Mouse (Mus musculus) left cerebral cortex, adult 18-20 months (tissue): ENCODE results near the gene Pdik1l. TPM values are rescaled to one million over a fixed set of nuclear protein-coding genes. Genes with fewer than 3 reads are reported as not detected.
"Not testable (repeated sequence)": the region's sequence is repeated elsewhere in the genome, so short reads cannot be mapped to it uniquely, and the experiment has no call there.

Experiments
- DNase-seq, 2 experiments: peaks; one replicate each; pipeline ENCODE4 v3.0.0; 2021 to 2022; ENCODE audit warnings: low spot score in 2 of 2, mixed read lengths in 1 of 2
- total RNA-seq, 2 experiments: library from RNA; stranded (reverse); gene quantifications; 2 replicates each; pipeline ENCODE4 v1.2.3; 2021

Gene Pdik1l
- total RNA-seq, 2 experiments from 2014 or later = 18.7 to 24.4 TPM

DNA sequence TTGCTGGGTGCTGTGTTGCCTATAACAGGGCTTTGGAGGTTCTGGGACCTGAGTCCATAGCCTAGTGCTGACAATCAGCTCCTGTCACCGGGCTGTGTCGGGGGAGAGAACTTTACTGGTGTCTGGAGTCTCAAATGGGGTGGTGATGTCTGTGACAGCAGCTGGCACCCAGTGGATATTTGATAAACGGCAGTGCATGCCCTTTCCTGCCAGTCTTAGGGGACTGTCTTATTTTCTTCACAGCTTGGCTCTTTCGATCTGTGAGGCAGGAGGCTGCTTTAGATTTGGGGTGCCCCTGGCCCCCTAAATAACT, 11.8 kb upstream of the Pdik1l start:
- no peak for DNase-seq

DNA sequence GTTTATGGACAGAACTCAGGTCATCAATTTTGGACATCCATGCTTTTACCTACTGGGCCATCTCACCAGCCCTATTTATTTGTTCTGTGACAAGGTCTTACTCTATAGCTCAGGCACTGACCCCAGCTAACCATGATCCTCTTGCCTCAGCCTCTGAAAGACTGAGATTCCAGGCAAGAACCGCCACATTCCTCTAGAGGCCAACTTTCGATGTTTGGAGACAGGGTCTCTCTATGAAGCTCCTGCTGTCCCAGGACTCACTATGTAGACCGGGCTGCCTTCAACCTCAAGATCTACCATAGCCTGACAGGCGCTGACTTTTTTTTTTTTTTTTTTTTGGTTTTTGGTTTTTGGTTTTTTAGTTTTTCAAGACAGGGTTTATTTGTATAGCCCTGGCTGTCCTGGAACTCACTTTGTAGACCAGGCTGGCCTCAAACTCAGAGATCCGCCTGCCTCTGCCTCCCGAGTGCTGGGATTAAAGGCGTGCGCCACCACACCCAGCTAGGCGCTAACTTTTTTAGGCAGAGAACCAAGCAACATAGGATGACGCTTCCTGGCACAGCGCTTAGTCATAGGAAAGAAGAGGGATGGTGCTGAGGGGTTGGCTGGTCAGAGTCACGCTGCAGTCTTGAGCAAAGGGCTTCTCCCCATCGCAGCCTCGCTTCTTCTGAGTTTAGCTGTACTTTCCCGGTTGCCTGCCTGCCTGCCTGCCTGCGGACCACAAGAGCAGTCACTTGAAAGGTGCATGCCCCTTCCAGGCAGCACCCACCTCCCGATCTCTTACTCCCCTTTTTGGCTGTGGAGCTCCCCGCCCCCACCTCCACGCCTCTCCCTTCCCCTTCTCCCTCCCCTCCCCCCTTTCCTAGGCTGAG, 11.2 kb upstream of the Pdik1l start:
- DNase-seq = peak; percentile 10 to 11

DNA sequence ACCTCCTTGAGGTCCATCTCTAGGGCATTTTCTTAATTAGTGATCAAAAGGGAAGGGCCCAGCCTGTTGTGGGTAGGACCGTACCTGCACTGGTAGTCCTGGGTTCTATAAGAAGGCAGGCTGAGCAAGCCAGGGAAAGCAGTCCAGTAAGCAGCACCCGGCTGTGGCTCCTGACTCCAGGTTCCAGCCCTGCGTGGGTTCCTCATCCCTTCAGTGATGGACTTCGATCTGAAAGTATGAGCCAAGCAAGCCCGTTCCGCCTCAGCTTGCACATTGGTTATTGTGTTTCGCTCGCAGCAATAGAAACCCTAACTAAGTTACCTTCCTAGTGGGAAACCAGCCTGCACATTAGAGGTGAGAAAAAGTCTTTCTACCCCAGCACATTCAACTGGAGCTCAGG, 9.7 kb upstream of the Pdik1l start:
- DNase-seq = no peak

GRCm38 (mm10) chr4:134296523-134296922, 8.8 kb upstream of the Pdik1l start:
- DNase-seq = no peak

DNA sequence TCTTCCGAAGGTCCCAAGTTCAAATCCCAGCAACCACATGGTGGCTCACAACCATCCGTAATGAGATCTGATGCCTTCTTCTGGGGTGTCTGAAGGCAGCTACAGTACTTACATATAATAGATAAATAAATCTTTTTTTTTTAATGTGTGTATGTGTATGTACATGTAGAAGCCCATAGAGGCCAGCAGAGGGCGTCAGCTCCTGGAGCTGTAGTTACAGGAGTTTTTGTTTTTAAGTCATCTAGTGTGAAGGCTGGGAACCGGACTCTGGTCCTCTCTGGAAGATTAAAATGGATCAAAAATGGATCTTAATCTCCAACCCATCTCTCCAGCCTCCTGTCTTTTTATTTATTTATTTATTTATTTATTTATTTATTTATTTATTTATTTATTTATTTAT, 8.4 kb upstream of the Pdik1l start:
- not testable (repeated sequence) for DNase-seq

GRCm38 (mm10) chr4:134293692-134294163, 6.0 kb upstream of the Pdik1l start:
- no peak for DNase-seq

GRCm38 (mm10) chr4:134293061-134293691, 5.5 kb upstream of the Pdik1l start:
- DNase-seq = no peak

DNA sequence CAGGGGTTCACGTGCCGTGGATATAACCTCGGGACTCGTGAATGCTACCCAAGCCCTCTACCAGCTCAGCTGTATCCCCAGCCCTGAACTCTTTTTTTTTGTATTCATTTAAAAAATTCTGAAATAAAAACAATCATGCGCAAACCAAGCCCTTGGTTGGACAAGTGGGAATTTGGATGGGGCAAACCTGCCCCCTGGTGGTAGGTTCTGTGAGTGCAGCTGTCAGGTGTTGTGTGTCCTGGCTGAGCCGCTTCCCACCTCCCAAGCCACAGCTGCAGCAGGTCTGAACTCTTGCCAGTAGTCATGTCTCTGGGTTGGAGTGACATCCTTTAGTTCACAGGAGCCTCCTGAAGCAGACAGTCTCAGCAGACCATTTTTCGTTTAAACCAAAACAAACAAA, 4.4 kb upstream of the Pdik1l start:
- peak; percentile 67 to 73 for DNase-seq

- no peak for DNase-seq
Measured at GRCm38 (mm10) chr4:134288397-134289256, 932 bp upstream of the Pdik1l start.

DNA sequence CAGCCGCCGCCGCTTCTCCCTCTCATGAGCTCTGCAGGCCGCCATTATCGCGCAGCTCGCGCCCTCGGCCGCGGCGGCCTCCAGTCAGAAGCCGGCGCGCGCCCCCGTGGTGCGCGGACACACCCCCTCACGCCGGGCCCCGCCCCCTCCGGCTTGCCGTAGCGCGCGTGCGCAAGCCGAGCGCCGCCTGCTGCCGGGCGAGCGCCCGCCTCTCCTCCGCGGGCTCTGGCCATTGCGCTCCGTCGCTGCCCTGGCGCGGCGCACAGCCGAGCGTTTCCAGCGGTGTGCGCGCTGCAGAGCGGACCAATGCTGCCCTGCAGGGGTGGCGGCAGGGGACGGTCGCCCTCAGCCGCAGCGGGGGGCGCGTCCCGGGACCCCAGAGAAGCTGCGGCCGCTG, 529 bp downstream of the Pdik1l start:
- peak; percentile 97 to 98 for DNase-seq

GRCm38 (mm10) chr4:134286226-134287167, 1.2 kb downstream of the Pdik1l start:
- no peak for DNase-seq

GRCm38 (mm10) chr4:134284942-134285341, 2.8 kb downstream of the Pdik1l start:
- no peak for DNase-seq

DNA sequence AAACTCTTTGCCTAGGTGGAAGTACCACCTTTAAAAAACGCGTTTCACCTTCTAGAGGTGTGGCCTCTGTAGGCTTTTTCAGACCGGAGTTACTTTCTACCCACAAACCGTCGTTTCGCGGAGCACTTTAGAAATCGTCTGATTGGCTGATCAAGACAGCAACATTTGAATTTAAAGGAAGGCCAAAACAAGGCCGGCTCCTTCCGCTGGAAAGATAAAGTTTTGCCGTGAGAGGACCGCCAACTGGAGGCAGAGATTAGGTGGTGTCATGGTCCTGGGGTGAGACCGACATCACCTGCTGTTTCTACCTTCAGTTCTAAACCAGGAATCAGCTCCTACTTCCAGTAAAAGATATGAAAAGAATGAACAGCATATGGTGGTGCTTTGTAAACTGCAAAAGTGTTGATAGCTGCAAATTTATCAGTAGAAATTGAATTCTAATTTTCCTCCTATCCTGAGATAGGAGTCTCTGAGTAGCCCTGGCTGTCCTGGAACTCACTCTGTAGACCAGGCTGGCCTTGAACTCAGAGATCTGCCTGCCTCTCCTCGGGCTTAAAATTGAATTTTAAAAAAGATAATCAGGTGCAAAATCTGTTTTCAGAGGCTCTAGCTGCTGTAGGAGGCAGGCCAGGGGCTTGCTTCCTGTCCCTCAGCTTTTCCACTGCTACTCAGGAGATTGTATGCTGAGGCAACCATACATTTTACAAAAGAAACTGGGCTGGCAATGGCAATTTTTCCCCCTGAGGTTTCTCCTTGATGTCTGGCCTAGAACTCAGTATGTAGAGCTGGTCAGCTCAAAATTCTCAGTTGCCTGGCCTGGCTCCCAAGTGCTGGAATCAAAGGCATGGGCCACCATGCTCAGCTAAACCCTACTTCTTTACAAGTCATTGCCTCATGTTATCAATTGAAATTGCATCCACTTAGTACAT, 14.0 kb downstream of the Pdik1l start:
- no peak for DNase-seq

GRCm38 (mm10) chr4:134272731-134273416, 14.8 kb downstream of the Pdik1l start:
- no peak for DNase-seq

GRCm38 (mm10) chr4:134271979-134272378, 15.7 kb downstream of the Pdik1l start:
- DNase-seq = no peak

DNA sequence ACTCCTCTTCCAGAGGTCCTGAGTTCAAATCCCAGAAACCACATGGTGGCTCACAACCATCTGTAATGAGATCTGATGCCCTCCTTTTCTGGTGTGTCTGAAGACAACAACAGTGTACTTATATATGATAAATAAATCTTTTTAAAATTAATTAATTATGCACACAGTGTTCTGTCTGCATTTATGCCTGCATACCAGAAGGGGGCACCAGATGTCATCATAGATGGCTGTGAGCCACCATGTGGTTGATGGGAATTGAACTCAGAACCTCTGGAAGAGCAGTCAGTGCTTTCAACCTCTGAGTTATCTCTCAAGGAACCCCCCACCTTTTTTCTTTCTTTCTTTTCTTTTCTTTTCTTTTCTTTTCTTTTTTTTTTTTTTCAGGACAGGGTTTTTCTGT, 18.1 kb downstream of the Pdik1l start:
- not testable (repeated sequence) for DNase-seq

- no peak for DNase-seq
Measured at GRCm38 (mm10) chr4:134268102-134268655, 19.5 kb downstream of the Pdik1l start.

DNA sequence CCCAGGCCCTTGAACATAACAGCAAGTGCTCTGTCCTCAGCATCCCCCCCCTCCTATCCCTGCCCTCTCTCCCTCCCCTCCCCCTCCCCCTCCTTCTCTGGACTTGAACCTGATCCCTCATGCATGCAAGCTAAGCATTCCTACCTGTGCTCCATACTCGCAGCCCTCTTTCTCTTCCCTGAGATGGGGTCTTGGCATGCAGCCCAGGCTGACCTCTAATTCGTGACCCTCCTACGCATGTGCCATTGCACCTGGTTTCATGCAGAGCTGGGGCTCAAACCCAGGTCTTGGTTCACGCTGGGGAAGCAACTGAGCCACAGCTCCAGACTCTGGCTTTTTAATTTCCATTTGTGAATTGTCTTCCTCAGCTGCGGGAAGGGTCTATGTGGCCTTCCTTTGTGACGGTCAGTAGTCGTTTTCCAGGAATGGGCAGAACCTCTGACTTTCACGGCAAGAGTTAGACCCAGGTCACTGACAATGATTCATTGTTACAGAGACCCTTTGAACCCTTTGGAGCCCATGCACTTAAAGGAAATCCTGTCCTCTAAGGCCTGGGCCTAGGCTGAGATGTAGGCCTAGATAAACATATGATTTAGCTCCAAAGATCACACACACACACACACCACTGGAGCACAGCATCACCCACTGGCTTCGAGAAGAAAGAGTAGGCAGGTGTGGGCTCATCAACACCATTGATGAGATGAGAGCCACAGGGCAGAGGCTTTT, 21.7 kb downstream of the Pdik1l start:
- no peak for DNase-seq
